Mouse (Mus musculus): Measurements from ENCODE around the gene Cyp19a1. TPM values are rescaled to one million over a fixed set of nuclear protein-coding genes. Genes with fewer than 3 reads are reported as not detected.

The Cyp19a1 gene
- total RNA-seq (2014; fragmentation: Nextera tagmentation) (not detected in 2 replicates), total RNA-seq (2017) (0.27 TPM in 1 of 2 replicates, not detected in the other), polyA plus RNA-seq (2012) (not detected in 2 replicates)

DNA sequence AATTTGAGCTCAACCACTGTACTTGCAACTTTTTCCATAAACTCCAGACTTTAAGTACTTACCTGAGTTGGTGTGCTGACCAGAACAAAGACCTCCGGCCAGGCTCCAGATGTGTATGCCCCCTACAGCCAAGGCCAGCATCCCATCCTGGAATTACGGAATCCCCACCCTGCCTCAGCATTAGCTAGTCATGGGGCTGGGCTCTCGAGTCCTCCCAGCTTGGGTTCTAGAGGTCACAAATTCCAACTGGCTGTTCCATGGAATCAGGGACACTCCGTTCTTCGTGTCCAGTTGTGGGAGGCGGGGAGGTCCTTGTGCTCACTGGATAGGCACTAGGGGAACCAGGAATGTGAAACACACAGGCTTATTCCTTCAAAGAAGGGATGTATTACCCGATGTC lies at the start of gene Cyp19a1:
Cyp19a1 (minus strand) TSS at position 101 of the 400 bp plus-strand sequence.
- H3K27me3 ChIP-seq (ENCODE audit: insufficient read depth, low read length): 0 out of 2 replicates have a peak, but pooled peaks cover 3% of the 10 kb centered on the region

GRCm38 (mm10) chr9:54316363-54316762 lies 48.5 kb upstream of the Cyp19a1 start:
- TF ChIP-seq CTCF (IDR thresholded peaks at IDR 0.05; ENCODE audit: low read depth, low read length) (no peak), TAL1 (conservative IDR thresholded peaks at IDR 0.05; ENCODE audit: low read depth, low read length) (no peak), POLR2AphosphoS5 (IDR thresholded peaks at IDR 0.05; ENCODE audit: insufficient replicate concordance, low read depth, low read length) (no peak), GATA1 (IDR thresholded peaks at IDR 0.05; ENCODE audit: borderline replicate concordance, low read length) (no peak), GATA2 (IDR thresholded peaks at IDR 0.05; ENCODE audit: borderline replicate concordance, low read depth, low read length) (no peak)
- no peak for ATAC-seq (ENCODE audit: extremely low read depth, insufficient number of reproducible peaks, low FRiP score, poor library complexity, severe bottlenecking)
- H3K4me3 ChIP-seq (ENCODE audit: low read depth, low read length): no peak overlapping the region
- H3K9me3 ChIP-seq (replicated peaks): no peaks in the 10 kb centered on the region
- H3K27me3 ChIP-seq (ENCODE audit: insufficient read depth, low read length): peaks cover 10% of the 10 kb centered on the region; the same call in 1 of the 2 replicates
- H3K4me1 ChIP-seq (ENCODE audit: insufficient read depth, low read depth, low read length): no peaks in the 10 kb centered on the region
- no peaks in the 10 kb centered on the region for H3K36me3 ChIP-seq (replicated peaks)
- no peak for DNase-seq (ENCODE audit: low spot score)

More for the DNA sequence above, at the start of gene Cyp19a1:
- H3K36me3 ChIP-seq (replicated peaks): no peaks in the 10 kb centered on the region
- ATAC-seq (ENCODE audit: extremely low read depth, insufficient number of reproducible peaks, low FRiP score, poor library complexity, severe bottlenecking) (no peak), DNase-seq (ENCODE audit: low spot score) (no peak)
- H3K4me1 ChIP-seq (ENCODE audit: insufficient read depth, low read depth, low read length): no peaks in the 10 kb centered on the region
- no peak for TF ChIP-seq GATA1 (IDR thresholded peaks at IDR 0.05; ENCODE audit: borderline replicate concordance, low read length)
- TF ChIP-seq POLR2AphosphoS5 (IDR thresholded peaks at IDR 0.05; ENCODE audit: insufficient replicate concordance, low read depth, low read length): no peak
- no peak for TF ChIP-seq CTCF (IDR thresholded peaks at IDR 0.05; ENCODE audit: low read depth, low read length)
- TF ChIP-seq GATA2 (IDR thresholded peaks at IDR 0.05; ENCODE audit: borderline replicate concordance, low read depth, low read length): no peak
- no peak for TF ChIP-seq TAL1 (conservative IDR thresholded peaks at IDR 0.05; ENCODE audit: low read depth, low read length)
- no peaks in the 10 kb centered on the region for H3K9me3 ChIP-seq (replicated peaks)
- H3K4me3 ChIP-seq (ENCODE audit: low read depth, low read length): no peak within 1 kb of the TSS

DNA sequence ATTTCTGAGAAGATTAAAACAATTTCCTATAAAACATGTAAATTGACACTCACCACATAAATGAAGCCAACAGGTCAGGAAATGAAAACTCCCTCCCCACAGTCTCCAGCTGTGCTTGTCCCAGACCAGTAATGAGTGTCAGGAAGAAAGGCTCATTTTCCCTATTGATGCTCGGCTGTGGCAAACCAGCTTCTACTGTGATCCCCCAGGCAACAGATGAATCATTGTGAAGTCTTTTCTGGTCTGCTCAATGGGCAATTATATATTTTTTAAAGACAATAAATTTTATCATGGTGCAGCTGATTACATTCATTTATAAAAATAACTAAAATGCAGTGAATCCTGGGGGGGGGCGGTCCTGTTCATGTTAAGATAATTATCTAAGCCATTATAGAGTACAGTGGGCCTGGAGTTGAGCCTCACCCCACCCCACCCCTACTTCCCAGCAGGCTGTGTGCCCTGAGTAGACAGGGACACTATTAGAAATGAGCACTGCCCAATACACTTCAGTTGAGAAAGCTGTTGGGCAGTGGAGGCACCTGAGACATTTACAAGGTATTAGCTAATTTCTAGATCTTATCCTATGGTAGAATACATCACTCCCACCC lies 40.9 kb upstream of the Cyp19a1 start:
- Histone ChIP-seq H3K36me3 (replicated peaks) (no peaks in the 10 kb centered on the region), H3K9me3 (replicated peaks) (no peaks in the 10 kb centered on the region), H3K4me1 (ENCODE audit: insufficient read depth, low read depth, low read length) (no peaks in the 10 kb centered on the region), H3K4me3 (ENCODE audit: low read depth, low read length) (no peak overlapping the region), H3K27me3 (ENCODE audit: insufficient read depth, low read length) (peaks cover 2% of the 10 kb centered on the region; the same call in 1 of the 2 replicates)
- no peak for DNase-seq (ENCODE audit: low spot score)
- TF ChIP-seq GATA2 (IDR thresholded peaks at IDR 0.05; ENCODE audit: borderline replicate concordance, low read depth, low read length) (no peak), POLR2AphosphoS5 (IDR thresholded peaks at IDR 0.05; ENCODE audit: insufficient replicate concordance, low read depth, low read length) (no peak)
- ATAC-seq (ENCODE audit: extremely low read depth, insufficient number of reproducible peaks, low FRiP score, poor library complexity, severe bottlenecking): no peak

DNA sequence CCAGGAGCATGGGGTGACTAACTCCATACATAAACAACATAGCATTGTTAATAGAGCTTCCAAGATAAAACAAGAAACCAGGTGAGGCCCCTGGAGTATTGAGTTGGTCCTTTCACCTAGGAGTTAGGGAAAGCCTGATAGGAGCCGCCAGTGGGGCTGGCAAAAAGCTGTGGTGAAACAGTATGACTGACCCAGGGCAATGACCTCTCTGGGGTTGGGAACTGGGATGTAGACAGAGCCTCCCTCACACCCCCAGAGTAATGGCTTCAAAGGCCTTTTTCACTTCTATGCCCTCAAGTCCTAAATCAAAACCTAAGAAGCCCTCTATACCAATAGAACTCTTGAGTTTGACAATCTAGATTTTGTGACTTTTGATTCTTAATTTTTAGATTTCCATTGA lies 40.3 kb upstream of the Cyp19a1 start:
- Histone ChIP-seq H3K4me3 (ENCODE audit: low read depth, low read length) (no peak overlapping the region), H3K36me3 (replicated peaks) (no peaks in the 10 kb centered on the region), H3K4me1 (ENCODE audit: insufficient read depth, low read depth, low read length) (no peaks in the 10 kb centered on the region), H3K9me3 (replicated peaks) (no peaks in the 10 kb centered on the region), H3K27me3 (ENCODE audit: insufficient read depth, low read length) (peaks cover 2% of the 10 kb centered on the region; the same call in 1 of the 2 replicates)
- TF ChIP-seq GATA2 (IDR thresholded peaks at IDR 0.05; ENCODE audit: borderline replicate concordance, low read depth, low read length) (no peak), TAL1 (conservative IDR thresholded peaks at IDR 0.05; ENCODE audit: low read depth, low read length) (no peak)
- DNase-seq (ENCODE audit: low spot score) (no peak), ATAC-seq (ENCODE audit: extremely low read depth, insufficient number of reproducible peaks, low FRiP score, poor library complexity, severe bottlenecking) (no peak)

- no peaks in the 10 kb centered on the region for H3K4me1 ChIP-seq (ENCODE audit: insufficient read depth, low read depth, low read length)
- no peak for TF ChIP-seq GATA1 (IDR thresholded peaks at IDR 0.05; ENCODE audit: borderline replicate concordance, low read length)
- no peak for TF ChIP-seq GATA2 (IDR thresholded peaks at IDR 0.05; ENCODE audit: borderline replicate concordance, low read depth, low read length)
- no peak for TF ChIP-seq POLR2AphosphoS5 (IDR thresholded peaks at IDR 0.05; ENCODE audit: insufficient replicate concordance, low read depth, low read length)
- no peak for TF ChIP-seq TAL1 (conservative IDR thresholded peaks at IDR 0.05; ENCODE audit: low read depth, low read length)
- TF ChIP-seq CTCF (IDR thresholded peaks at IDR 0.05; ENCODE audit: low read depth, low read length): no peak
- H3K27me3 ChIP-seq (ENCODE audit: insufficient read depth, low read length): peaks cover 9% of the 10 kb centered on the region; the same call in 1 of the 2 replicates
- DNase-seq (ENCODE audit: low spot score): no peak
- H3K9me3 ChIP-seq (replicated peaks): no peaks in the 10 kb centered on the region
- no peaks in the 10 kb centered on the region for H3K36me3 ChIP-seq (replicated peaks)
- ATAC-seq (ENCODE audit: extremely low read depth, insufficient number of reproducible peaks, low FRiP score, poor library complexity, severe bottlenecking): no peak
- no peak overlapping the region for H3K4me3 ChIP-seq (ENCODE audit: low read depth, low read length)
These were observed 33.3 kb upstream of the Cyp19a1 start for GRCm38 (mm10) chr9:54301255-54301654.

- Histone ChIP-seq H3K36me3 (replicated peaks) (no peaks in the 10 kb centered on the region), H3K9me3 (replicated peaks) (no peaks in the 10 kb centered on the region), H3K27me3 (ENCODE audit: insufficient read depth, low read length) (peaks cover 7% of the 10 kb centered on the region; the same call in 1 of the 2 replicates), H3K4me3 (ENCODE audit: low read depth, low read length) (no peak overlapping the region), H3K4me1 (ENCODE audit: insufficient read depth, low read depth, low read length) (no peaks in the 10 kb centered on the region)
- DNase-seq (ENCODE audit: low spot score) (no peak), ATAC-seq (ENCODE audit: extremely low read depth, insufficient number of reproducible peaks, low FRiP score, poor library complexity, severe bottlenecking) (no peak)
- TF ChIP-seq GATA1 (IDR thresholded peaks at IDR 0.05; ENCODE audit: borderline replicate concordance, low read length) (no peak), TAL1 (conservative IDR thresholded peaks at IDR 0.05; ENCODE audit: low read depth, low read length) (no peak), CTCF (IDR thresholded peaks at IDR 0.05; ENCODE audit: low read depth, low read length) (no peak), POLR2AphosphoS5 (IDR thresholded peaks at IDR 0.05; ENCODE audit: insufficient replicate concordance, low read depth, low read length) (no peak), GATA2 (IDR thresholded peaks at IDR 0.05; ENCODE audit: borderline replicate concordance, low read depth, low read length) (no peak)
These were observed 31.9 kb upstream of the Cyp19a1 start for GRCm38 (mm10) chr9:54299792-54300191.
